Mouse (Mus musculus): ENCODE results near the gene Sgcd. TPM values are rescaled to one million over a fixed set of nuclear protein-coding genes. Genes with fewer than 3 reads are reported as not detected.

Gene Sgcd
- total and polyA plus RNA-seq, 2 experiments from 2014 or later: 2.5 to 25.4 TPM

DNA sequence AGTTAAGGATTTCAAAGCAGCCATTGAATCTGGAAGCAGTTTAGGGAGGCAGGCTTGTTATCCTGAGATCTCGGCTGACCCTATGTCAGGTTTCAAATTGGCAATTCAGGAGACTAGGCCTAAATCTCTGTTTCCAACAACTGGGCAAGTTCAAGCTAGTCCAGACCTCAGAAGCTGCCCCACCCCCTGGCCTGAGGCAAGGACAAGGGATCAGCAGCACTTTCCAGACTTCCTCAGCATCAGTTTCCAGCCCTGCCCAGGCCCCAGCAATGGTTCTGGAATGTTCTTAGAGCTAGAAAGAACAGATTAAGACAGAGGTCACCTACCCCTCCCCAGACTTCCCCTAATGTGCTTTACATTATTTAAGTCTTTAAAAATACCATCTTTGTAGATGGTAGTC, 1142.1 kb downstream of the Sgcd start:
- H3K4me1 ChIP-seq (ENCODE audit: insufficient read depth): no peaks in the 10 kb centered on the region
- ATAC-seq (no peak), DNase-seq (no peak)
- no peak overlapping the region for H3K4me2 ChIP-seq (ENCODE audit: low read depth)
- no peak for TF ChIP-seq CTCF (IDR thresholded peaks at IDR 0.05; ENCODE audit: low read depth)
- H3K9ac ChIP-seq: no peak overlapping the region
- no peaks in the 10 kb centered on the region for H3K9me3 ChIP-seq (ENCODE audit: low read length)
- 50% methylated on average over 1 of the region's 1 CpGs for WGBS
- H3K4me3 ChIP-seq (ENCODE audit: low read depth, low read length): no peak overlapping the region
- no peaks in the 10 kb centered on the region for H3K27me3 ChIP-seq (ENCODE audit: insufficient read depth, low read length)
- H3K27ac ChIP-seq (ENCODE audit: low read depth, low read length): no peak overlapping the region
- no peaks in the 10 kb centered on the region for H3K36me3 ChIP-seq (ENCODE audit: insufficient read depth)
